Mouse (Mus musculus) CH12.LX (cell line): ENCODE results near the gene Ubtf.

ENCODE experiments used
- CTCF ChIP-seq, 2 experiments: IDR thresholded peaks in 1 of 2; conservative IDR thresholded peaks in 1 of 2; 2 replicates each; pipeline ENCODE4 v1.5.1; 2011 to 2012; ENCODE audit warnings: low read depth in 2 of 2, low read length in 2 of 2, improper control_type of control experiment in 1 of 2, inconsistent platforms in 1 of 2, mild to moderate bottlenecking in 1 of 2, moderate library complexity in 1 of 2
- EP300 ChIP-seq: IDR thresholded peaks from 2 replicates; pipeline ENCODE4 v1.6.1; 2011; ENCODE audit warnings: low read length, improper control_type of control experiment
- PAX5 ChIP-seq: IDR thresholded peaks from 2 replicates; pipeline ENCODE4 v1.6.1; 2012; ENCODE audit warnings: low read length, inconsistent platforms, mixed read lengths
- ZNF384 ChIP-seq: IDR thresholded peaks from 2 replicates; pipeline ENCODE4 v1.6.1; 2012; ENCODE audit warnings: low read depth, low read length, improper control_type of control experiment, inconsistent platforms

DNA sequence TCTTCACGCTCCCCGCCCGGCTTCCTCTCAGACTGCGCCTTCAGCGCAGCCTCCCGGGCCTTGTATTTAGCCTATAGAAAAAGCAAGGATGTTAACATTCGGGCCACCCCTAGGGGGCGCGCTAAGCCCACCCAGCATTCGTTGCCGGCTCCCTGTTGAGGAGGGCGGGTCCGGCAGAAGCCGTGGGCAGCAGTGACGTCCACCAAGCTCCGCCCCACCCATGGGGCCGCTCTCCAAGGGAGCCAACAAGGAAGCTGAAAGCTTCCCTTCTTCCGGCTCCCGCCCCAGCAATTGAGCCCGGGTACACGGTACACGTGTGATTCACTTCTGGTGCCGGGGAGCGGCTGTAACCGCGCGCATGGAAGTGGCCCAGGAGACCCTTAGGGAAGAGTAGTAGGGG lies 10.6 kb downstream of the Ubtf start:
- peak; percentile 70 to 99 for TF ChIP-seq CTCF (conservative IDR thresholded peaks at IDR 0.05 in 1 of 2, IDR thresholded peaks at IDR 0.05 in 1 of 2; ENCODE audit: low read depth in 2 of 2, low read length in 2 of 2)
- no peak for TF ChIP-seq EP300
- peak; percentile 59 for TF ChIP-seq ZNF384
- no peak for TF ChIP-seq PAX5
